Mouse (Mus musculus) heart, adult 18-20 months (tissue): Measurements from ENCODE around the gene 1110004F10Rik. TPM values are rescaled to one million over a fixed set of nuclear protein-coding genes. Genes with fewer than 3 reads are reported as not detected.
"Not testable (repeated sequence)": the region's sequence is repeated elsewhere in the genome, so short reads cannot be mapped to it uniquely, and the experiment has no call there.

ENCODE experiments used
- DNase-seq, 2 experiments: peaks; one replicate each; pipeline ENCODE4 v3.0.0; 2021 to 2022; ENCODE audit warnings: mixed read lengths in 1 of 2
- long read RNA-seq, 2 experiments: library from polyadenylated mRNA; stranded (forward); transcript quantifications; one replicate each; pipeline ENCODE4 v2.0.0; 2021
- total RNA-seq, 2 experiments: library from RNA; stranded (reverse); gene quantifications; 2 replicates each; pipeline ENCODE4 v1.2.3; 2021

Gene 1110004F10Rik
- 10 to 100 TPM; 48.9 to 54.6 TPM for total RNA-seq
- long read RNA-seq, experiment 1, transcript 1110004F10Rik-203 (5 exons, 927 nt): minor isoform, 5 of 109 reads
- long read RNA-seq, experiment 1, transcript 1110004F10Rik-201 (5 exons, 1,479 nt): major isoform, 98 of 109 reads
- long read RNA-seq, experiment 1, partial matches to known transcripts: 2 of 109 reads
- long read RNA-seq, experiment 1, other reads (novel, unspliced or antisense): 4 of 109 reads
- long read RNA-seq, experiment 2, transcript 1110004F10Rik-201 (5 exons, 1,479 nt): major isoform, 47 of 55 reads
- long read RNA-seq, experiment 2, partial matches to known transcripts: 3 of 55 reads
- long read RNA-seq, experiment 2, other reads (novel, unspliced or antisense): 5 of 55 reads

DNA sequence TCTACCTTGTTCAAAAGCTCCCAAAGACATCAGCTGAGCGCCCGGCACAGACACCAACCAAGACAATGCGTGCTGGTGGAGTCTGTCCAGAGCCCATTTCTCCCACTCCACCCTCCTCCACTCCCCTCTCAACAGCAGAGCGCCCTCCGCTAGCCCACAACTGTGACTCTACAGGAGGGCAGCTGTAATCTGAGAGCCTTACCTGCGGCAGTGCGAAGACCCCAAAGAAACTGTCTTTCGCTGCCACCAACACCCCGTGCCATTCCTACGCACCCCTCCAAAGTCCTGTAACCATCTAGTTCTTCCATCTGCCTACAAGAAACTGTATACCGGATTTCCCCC is at the start of gene 1110004F10Rik:
Gene 1110004F10Rik, plus strand, starts transcription at position 202 of the 342 bp plus-strand sequence.
- DNase-seq: peak; percentile 12 to 27

GRCm38 (mm10) chr7:116002726-116003125 is 36.5 kb upstream of the 1110004F10Rik start:
- DNase-seq: peak; percentile 37 to 71

- DNase-seq: peak in 1 of 2 experiments; percentile 25
Measured at GRCm38 (mm10) chr7:116029991-116030390, 9.2 kb upstream of the 1110004F10Rik start.

DNA sequence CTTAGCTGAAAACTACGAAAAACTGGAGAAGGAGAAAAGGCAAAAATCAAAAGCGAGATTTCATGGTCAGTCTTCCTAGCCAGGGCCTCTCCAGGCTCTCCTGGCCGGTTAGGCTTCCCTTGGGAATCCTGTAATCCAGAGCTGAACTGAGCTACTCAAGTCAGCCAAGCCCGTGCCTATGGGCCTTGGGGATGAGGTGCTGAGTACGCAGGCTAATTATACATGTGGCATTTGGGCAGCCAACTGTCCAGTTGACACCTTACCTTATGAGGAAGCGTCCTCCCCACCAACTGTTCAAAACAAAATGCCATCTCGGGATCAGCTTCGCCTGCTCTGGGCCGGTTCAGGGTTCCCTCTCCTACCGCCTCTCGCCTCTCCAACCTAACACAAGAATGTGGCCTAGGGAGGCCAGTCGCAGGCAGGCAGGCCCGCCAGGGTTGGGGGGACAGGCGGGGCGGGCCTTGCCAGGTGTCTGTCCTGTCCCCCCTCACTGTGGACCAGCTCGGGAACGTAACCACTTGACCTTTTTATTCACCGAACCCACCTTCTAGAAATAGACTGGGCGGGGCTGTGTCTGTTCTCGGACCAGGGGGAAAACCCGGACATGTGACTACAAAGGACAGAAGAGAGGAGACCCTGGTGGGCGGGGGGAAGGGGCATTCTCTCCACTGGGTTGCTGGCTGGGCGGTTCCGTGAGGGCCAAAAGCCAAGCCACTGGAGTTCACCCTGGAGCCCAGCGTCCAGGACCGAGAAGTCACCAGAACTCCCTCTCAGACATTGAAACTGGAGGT is 8.4 kb upstream of the 1110004F10Rik start:
- peak; percentile 83 to 87 for DNase-seq

- no peak for DNase-seq
Measured at GRCm38 (mm10) chr7:116031388-116031717, 7.8 kb upstream of the 1110004F10Rik start.

- DNase-seq: peak; percentile 69 to 79
Measured at GRCm38 (mm10) chr7:116031718-116032595, 7.2 kb upstream of the 1110004F10Rik start.

DNA sequence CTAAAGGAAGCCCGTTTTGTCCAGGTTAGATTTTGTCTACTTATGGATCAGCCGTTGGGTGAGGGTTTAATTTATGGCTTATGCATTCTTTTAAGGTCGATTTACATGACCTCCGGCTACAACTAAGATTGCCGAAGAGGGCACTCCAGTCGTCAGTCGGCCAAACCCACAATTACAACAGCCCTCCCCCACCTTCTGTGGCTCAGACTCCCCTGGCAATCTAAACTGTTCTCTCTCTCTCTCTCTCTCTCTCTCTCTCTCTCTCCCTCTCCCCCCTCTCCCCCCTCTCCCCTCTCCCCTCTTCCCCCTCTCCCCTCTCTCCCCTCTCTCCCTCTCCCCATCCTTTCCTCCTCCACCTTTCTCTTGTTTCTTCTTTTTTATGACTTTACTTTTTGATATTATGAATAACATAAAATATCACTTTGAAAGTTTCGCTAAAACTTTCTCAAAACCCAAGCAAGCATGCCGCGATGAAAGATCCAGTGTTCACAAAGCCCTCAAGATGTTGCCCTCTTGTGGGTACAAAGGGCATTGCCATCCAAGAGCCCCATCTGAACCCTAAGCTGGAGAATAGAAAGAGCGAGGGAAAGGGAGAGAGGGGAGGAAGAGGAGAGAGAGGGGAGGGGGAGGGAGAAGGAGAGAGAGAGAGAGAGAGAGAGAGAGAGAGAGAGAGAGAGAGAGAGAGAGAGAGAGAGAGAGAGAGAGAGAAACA is 6.4 kb upstream of the 1110004F10Rik start:
- DNase-seq: peak; percentile 80 to 87

- peak; percentile 72 to 73 for DNase-seq
Measured at GRCm38 (mm10) chr7:116033371-116034241, 5.6 kb upstream of the 1110004F10Rik start.

DNA sequence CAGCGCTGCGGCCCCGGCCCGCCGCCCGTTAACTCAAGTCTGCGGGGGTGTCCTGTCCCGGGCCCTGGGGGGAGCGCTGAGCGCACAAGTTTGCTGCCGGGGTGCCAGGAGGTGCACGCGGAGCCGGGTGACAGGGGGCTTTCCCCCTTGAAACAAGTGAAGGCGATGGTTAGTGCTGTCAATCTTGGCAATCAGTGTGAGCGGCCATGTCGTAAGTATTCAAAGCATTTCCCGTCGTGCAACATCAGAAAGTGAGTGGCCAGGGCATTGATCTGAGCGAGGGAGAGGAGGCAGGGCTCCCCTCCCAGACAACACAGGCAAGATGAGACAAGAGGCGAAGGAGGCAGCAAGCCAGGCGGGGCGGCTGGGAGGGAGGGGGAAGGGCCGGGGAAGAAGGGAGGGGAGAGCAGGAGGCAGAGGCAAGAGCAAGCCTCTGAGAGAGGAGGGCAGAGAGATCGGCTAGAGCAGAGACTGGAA is 4.9 kb upstream of the 1110004F10Rik start:
- DNase-seq: peak in 1 of 2 experiments; percentile 70

- no peak for DNase-seq
Measured at GRCm38 (mm10) chr7:116035504-116035903, 3.7 kb upstream of the 1110004F10Rik start.

DNA sequence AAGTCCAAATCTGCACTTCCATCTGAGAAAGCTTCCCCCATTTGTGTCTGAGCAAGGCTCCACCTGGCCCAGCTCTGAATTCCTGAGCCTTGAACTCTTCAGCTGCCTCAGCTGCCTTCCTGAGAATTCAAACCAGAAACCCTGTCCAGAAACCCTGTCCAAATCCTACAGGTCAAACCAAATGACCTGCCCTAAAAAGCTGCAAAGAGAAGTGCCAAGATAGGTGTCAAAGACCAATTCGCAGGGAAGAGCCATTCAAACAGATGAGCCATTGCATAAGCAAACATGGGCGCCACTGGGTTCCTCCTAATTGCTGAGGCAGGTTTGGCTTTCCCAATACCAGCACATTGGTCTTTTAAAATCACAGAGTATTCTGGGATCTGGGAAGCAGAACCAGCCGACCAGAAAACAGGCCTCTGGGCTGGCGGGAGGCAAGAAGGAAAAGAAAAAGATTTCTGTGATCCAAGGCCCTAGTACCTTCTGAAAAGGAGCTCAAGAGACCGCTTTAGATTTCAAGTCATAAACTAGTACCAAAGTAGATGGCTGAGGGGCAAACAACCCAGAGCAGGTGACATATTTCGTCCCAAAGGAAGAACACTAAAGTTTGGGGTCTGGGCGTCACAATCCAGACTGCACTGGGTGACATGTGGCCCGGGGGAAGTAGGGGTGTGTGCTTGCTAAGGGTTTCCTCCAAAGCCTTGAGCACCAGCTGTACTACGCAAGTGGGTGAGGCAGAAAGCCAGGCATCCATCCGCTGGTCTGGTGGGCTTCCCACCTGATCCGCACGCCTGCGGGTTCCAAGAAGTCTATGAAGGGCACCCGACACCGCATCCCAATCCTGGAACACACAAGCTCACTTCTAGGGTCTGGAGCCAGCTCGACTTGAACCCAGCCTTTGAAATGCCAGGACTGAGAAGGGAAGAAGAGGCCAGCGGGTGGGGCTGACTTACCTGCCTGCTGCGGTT is 2.3 kb upstream of the 1110004F10Rik start:
- DNase-seq: no peak

DNA sequence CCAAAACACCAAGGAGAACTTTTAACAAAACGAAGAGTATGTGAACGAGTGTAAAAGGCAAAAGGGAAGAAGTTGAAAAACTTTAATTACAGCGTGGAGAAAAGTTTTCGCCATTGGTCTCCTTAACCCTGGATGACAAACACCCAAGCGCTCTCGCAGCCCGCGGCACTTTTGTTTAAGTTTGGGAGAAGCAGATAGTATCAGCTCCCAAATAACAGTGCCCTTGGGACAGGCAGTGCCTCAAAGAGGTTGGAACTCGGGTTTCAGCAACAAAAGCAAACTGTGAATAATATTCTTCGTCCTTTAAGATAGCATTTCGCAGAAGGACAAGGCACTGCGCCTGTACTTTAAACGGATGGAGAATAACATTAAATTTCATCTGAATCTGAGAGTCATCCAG is 1.2 kb upstream of the 1110004F10Rik start:
- DNase-seq: no peak

GRCm38 (mm10) chr7:116038511-116038910 is 686 bp upstream of the 1110004F10Rik start, which contains the start of gene Sox6:
Gene Sox6 (minus strand): TSS chr7:116038796.
- peak in 1 of 2 experiments; percentile 27 for DNase-seq

DNA sequence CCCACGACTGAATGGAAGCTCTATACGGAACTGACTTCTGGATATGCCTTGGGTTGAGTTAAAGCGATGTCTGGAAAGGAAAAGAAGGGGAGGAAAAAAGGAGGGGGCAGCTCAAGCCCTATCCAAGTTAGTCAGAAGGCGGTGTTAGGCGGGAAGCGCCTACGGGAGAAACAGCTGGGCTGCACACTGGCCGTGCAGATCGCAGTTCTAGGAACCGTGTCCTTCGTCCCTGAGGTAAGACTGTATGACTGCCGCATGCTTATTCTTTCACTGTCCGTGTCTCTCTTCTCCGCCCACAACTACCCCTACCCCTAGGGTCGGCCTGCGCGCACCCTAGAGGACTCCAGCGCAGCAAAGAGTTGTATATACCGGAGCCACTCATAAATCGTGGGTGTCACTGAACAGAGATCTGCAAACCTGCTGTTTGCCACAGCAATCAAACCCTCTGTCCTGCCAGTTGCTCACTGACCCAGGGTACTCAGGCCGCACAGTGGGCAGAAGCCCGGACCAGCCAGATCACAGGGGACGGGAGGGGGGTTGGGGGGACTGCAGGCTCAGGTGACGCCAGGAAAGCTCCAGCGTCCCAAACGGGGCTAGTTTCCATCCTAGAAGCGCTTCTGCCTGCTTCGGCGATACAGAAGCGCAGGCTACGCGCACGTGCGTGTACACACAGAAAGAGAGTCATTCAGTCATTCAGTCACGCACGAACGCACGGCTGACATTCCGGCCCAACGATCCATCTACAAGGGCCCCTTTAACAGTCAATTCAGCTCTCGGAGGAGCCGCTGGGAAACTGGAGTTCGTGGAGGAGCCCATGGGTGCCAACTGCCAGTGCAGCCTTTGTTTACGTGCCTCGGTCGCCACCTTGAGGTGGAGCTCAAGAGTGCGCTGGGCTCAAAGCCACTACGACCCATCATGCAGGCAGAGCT is 605 bp downstream of the 1110004F10Rik start:
- peak; percentile 82 to 93 for DNase-seq

DNA sequence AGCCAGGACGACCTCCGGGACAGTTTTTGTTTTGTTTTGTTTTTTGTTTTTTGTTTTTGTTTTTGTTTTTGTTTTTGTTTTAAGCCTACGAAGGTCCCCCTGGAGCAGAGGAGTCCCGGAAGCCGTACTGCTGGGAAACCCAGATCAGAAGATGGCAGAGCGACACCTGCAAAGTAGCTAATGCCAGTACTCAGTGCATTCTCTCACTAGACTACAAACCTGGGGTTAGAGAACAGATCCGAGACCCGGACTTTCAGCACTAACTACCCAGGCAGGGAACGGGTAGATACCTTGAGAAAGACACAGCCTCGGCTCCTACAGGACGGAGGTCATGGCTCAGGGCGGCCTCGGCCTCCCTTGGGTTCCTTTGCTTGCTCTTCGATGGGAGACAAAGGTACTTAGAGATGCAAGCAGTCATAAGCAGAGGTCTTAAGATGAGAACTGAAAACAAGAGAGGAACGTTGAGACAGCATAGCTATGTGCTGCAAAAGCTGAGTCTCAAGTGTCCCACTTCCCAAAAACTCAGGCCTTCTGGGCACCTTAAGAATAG is 1.3 kb downstream of the 1110004F10Rik start:
- DNase-seq: no peak

GRCm38 (mm10) chr7:116060739-116061138 is 21.5 kb downstream of the 1110004F10Rik start:
- DNase-seq: no peak

GRCm38 (mm10) chr7:116084366-116084765 is 45.2 kb downstream of the 1110004F10Rik start, which contains the start of gene Gm4353:
Gene Gm4353 (minus strand): TSS chr7:116084635.
- DNase-seq: not testable (repeated sequence)
